Mouse (Mus musculus): ENCODE results near the gene Slc11a2.

GRCm38 (mm10) chr15:100380104-100380503, 44.8 kb downstream of the Slc11a2 start:
- no peak for TF ChIP-seq FLI1 (IDR thresholded peaks at IDR 0.05; ENCODE audit: low read length)
- no peak for TF ChIP-seq GATA1 (IDR thresholded peaks at IDR 0.05; ENCODE audit: borderline replicate concordance, low read length)
